Mouse (Mus musculus) cerebellum, adult 11-12 months (tissue): ENCODE data around the gene Zfp428.

Source experiments
- DNase-seq: peaks from one replicate; pipeline ENCODE4 v3.0.0; 2022

The Zfp428 gene

GRCm38 (mm10) chr7:24555786-24556185, 49.0 kb downstream of the Zfp428 start:
- DNase-seq = no peak

GRCm38 (mm10) chr7:24561450-24561849, 54.6 kb downstream of the Zfp428 start:
- no peak for DNase-seq

- no peak for DNase-seq
These were observed 56.5 kb downstream of the Zfp428 start for GRCm38 (mm10) chr7:24563191-24563836.

- DNase-seq = no peak
These were observed 57.0 kb downstream of the Zfp428 start for GRCm38 (mm10) chr7:24563837-24564206.

GRCm38 (mm10) chr7:24564607-24565265, 57.9 kb downstream of the Zfp428 start:
- DNase-seq = peak; percentile 54
